Mouse (Mus musculus) MEL (cell line): Measurements from ENCODE around the gene Srsf5. TPM values are rescaled to one million over a fixed set of nuclear protein-coding genes. Genes with fewer than 3 reads are reported as not detected.

ENCODE experiments used
- DNase-seq: peaks from one replicate; pipeline ENCODE4 v3.0.0; 2011; ENCODE audit warnings: low read depth, low spot score
- H3K27ac ChIP-seq: 2 replicates; pipeline ENCODE4 v1.5.1; 2012; ENCODE audit warnings: low read depth, mild to moderate bottlenecking, control low read depth, low read length, moderate library complexity; ENCODE audit not compliant: control insufficient read depth
- H3K27me3 ChIP-seq, 2 experiments: fragments of 150-350 bp in 1 of 2; sonication (generic) in 1 of 2; 2 replicates each; pipeline ENCODE4 v1.6.1; 2012; ENCODE audit warnings: low read length in 2 of 2, mild to moderate bottlenecking in 2 of 2, improper control_type of control experiment in 1 of 2, moderate library complexity in 1 of 2; ENCODE audit not compliant: insufficient read depth in 2 of 2, control insufficient read depth in 1 of 2
- H3K36me3 ChIP-seq, 2 experiments: 2 replicates each; pipeline ENCODE4 v1.6.1; 2012 to 2014; ENCODE audit warnings: low read length in 2 of 2, improper control_type of control experiment in 1 of 2, inconsistent platforms in 1 of 2, mild to moderate bottlenecking in 1 of 2; ENCODE audit not compliant: insufficient read depth in 2 of 2, control insufficient read depth in 1 of 2
- H3K4me1 ChIP-seq, 2 experiments: fragments of 150-350 bp in 1 of 2; sonication (generic) in 1 of 2; 2 replicates each; pipeline ENCODE4 v1.6.1; 2012; ENCODE audit warnings: low read length in 2 of 2, improper control_type of control experiment in 1 of 2, mild to moderate bottlenecking in 1 of 2; ENCODE audit not compliant: insufficient read depth in 2 of 2, control insufficient read depth in 1 of 2
- H3K4me3 ChIP-seq, 2 experiments: fragments of 150-350 bp in 1 of 2; sonication (generic) in 1 of 2; 2 replicates each; pipeline ENCODE4 v1.5.1; 2012; ENCODE audit warnings: low read depth in 2 of 2, low read length in 2 of 2, mild to moderate bottlenecking in 2 of 2, moderate library complexity in 2 of 2, control low read depth in 1 of 2, improper control_type of control experiment in 1 of 2; ENCODE audit not compliant: control insufficient read depth in 1 of 2, insufficient read depth in 1 of 2
- H3K79me2 ChIP-seq: 2 replicates; pipeline ENCODE4 v1.6.1; 2012; ENCODE audit warnings: mild to moderate bottlenecking, low read length, moderate library complexity; ENCODE audit not compliant: control insufficient read depth, poor library complexity, insufficient read depth
- H3K9ac ChIP-seq: 2 replicates; pipeline ENCODE4 v1.6.1; 2012; ENCODE audit warnings: low read depth, mild to moderate bottlenecking, control low read depth, low read length, moderate library complexity; ENCODE audit not compliant: control insufficient read depth, poor library complexity, severe bottlenecking
- H3K9me3 ChIP-seq: fragments of 150-350 bp; sonication (generic); replicated peaks from 2 replicates; pipeline ENCODE4 v1.6.1; 2012; ENCODE audit warnings: mild to moderate bottlenecking, low read length, improper control_type of control experiment, moderate library complexity; ENCODE audit not compliant: insufficient read depth
- CHD2 ChIP-seq: IDR thresholded peaks from 2 replicates; pipeline ENCODE4 v1.6.1; 2011; ENCODE audit warnings: low read length, improper control_type of control experiment
- E2F4 ChIP-seq: IDR thresholded peaks from 2 replicates; pipeline ENCODE4 v1.6.1; 2011; ENCODE audit warnings: low read depth, low read length, improper control_type of control experiment, borderline replicate concordance
- ELF1 ChIP-seq: IDR thresholded peaks from 2 replicates; pipeline ENCODE4 v1.6.1; 2014; ENCODE audit warnings: low read depth, mild to moderate bottlenecking, inconsistent platforms, low read length, improper control_type of control experiment, moderate library complexity
- GABPA ChIP-seq: IDR thresholded peaks from 2 replicates; pipeline ENCODE4 v1.6.1; 2012; ENCODE audit warnings: low read depth, mild to moderate bottlenecking, inconsistent platforms, low read length, improper control_type of control experiment, moderate library complexity
- GATA1 ChIP-seq: IDR thresholded peaks from 2 replicates; pipeline ENCODE4 v1.6.1; 2011; ENCODE audit warnings: low read depth, low read length, improper control_type of control experiment
- KAT2A ChIP-seq: conservative IDR thresholded peaks from 2 replicates; pipeline ENCODE4 v1.6.1; 2012; ENCODE audit warnings: low read depth, low read length, improper control_type of control experiment, inconsistent platforms
- MYB ChIP-seq: IDR thresholded peaks from 2 replicates; pipeline ENCODE4 v1.6.1; 2011; ENCODE audit warnings: mild to moderate bottlenecking, low read depth, low read length, improper control_type of control experiment
- MYC ChIP-seq: IDR thresholded peaks from 2 replicates; pipeline ENCODE4 v1.6.1; 2011; ENCODE audit warnings: low read depth, mild to moderate bottlenecking, low read length, improper control_type of control experiment, moderate library complexity
- NELFE ChIP-seq: IDR thresholded peaks from 2 replicates; pipeline ENCODE4 v1.6.1; 2011; ENCODE audit warnings: low read depth, low read length, improper control_type of control experiment
- POLR2A ChIP-seq, 2 experiments: IDR thresholded peaks; 2 replicates each; pipeline ENCODE4 v1.6.1; 2011 to 2012; ENCODE audit warnings: low read length in 2 of 2, mild to moderate bottlenecking in 2 of 2, control low read depth in 1 of 2, improper control_type of control experiment in 1 of 2, low read depth in 1 of 2, moderate library complexity in 1 of 2; ENCODE audit not compliant: control insufficient read depth in 1 of 2, insufficient read depth in 1 of 2, poor library complexity in 1 of 2
- POLR2AphosphoS5 ChIP-seq: IDR thresholded peaks from 2 replicates; pipeline ENCODE4 v1.6.1; 2012; ENCODE audit warnings: low read depth, borderline replicate concordance, mild to moderate bottlenecking, inconsistent platforms, low read length, moderate library complexity, mixed read lengths
- SIN3A ChIP-seq: IDR thresholded peaks from 2 replicates; pipeline ENCODE4 v1.6.1; 2012; ENCODE audit warnings: low read length, improper control_type of control experiment, inconsistent platforms
- TAL1 ChIP-seq: IDR thresholded peaks from 2 replicates; pipeline ENCODE4 v1.6.1; 2012; ENCODE audit warnings: mild to moderate bottlenecking, inconsistent platforms, low read length, moderate library complexity, mixed read lengths
- USF1 ChIP-seq: IDR thresholded peaks from 2 replicates; pipeline ENCODE4 v1.6.1; 2014; ENCODE audit warnings: low read depth, mild to moderate bottlenecking, inconsistent platforms, low read length, improper control_type of control experiment, moderate library complexity
- USF2 ChIP-seq, 2 experiments: IDR thresholded peaks; 2 replicates each; pipeline ENCODE4 v1.6.1; 2011 to 2012; ENCODE audit warnings: improper control_type of control experiment in 2 of 2, low read length in 2 of 2, borderline replicate concordance in 1 of 2, inconsistent platforms in 1 of 2, low read depth in 1 of 2, mild to moderate bottlenecking in 1 of 2; ENCODE audit not compliant: insufficient read depth in 1 of 2
- ZMIZ1 ChIP-seq: IDR thresholded peaks from 2 replicates; pipeline ENCODE4 v1.6.1; 2012; ENCODE audit warnings: low read depth, mild to moderate bottlenecking, inconsistent platforms, low read length, improper control_type of control experiment, moderate library complexity
- ZNF384 ChIP-seq: IDR thresholded peaks from 2 replicates; pipeline ENCODE4 v1.6.1; 2012; ENCODE audit warnings: low read depth, mild to moderate bottlenecking, inconsistent platforms, low read length, improper control_type of control experiment
- polyA plus RNA-seq, 2 experiments: library from polyadenylated mRNA; stranded (reverse) in 1 of 2; unstranded in 1 of 2; fragments of >175 nt in 1 of 2; fragments of >200 nt in 1 of 2; gene quantifications; 2 replicates each; pipeline versions ENCODE4 v1.2.1 to v1.2.4; 2012; ENCODE audit warnings: low replicate concordance in 2 of 2, low read depth in 1 of 2; ENCODE audit not compliant: insufficient read length in 2 of 2, insufficient read depth in 1 of 2, missing spikeins in 1 of 2
- total RNA-seq: library from RNA; depleted of rRNA; stranded (reverse); fragments of 300-350 nt; gene quantifications from 2 replicates; pipeline ENCODE4 v1.2.3, GENCODE M21; 2012

Gene Srsf5
- total and polyA plus RNA-seq, 3 experiments, result 276 to 460 (median 401) TPM

- Histone ChIP-seq H3K27me3 (peaks cover 11 to 13% of the 10 kb centered on the region in 2 experiments), H3K9ac (no peak overlapping the region), H3K4me1 (no peaks in the 10 kb centered on the region), H3K27ac (no peak overlapping the region), H3K36me3 (no peaks in the 10 kb centered on the region), H3K4me3 (no peak overlapping the region), H3K9me3 (no peaks in the 10 kb centered on the region), H3K79me2 (no peaks in the 10 kb centered on the region)
- no peak for DNase-seq
- TF ChIP-seq TAL1, result no peak
- no peak for TF ChIP-seq USF1
- no peak for TF ChIP-seq MYC
- no peak for TF ChIP-seq ELF1
- TF ChIP-seq SIN3A, result no peak
- no peak for TF ChIP-seq ZMIZ1
These were observed 24.9 kb downstream of the Srsf5 start for GRCm38 (mm10) chr12:80970181-80970705.

GRCm38 (mm10) chr12:80971756-80972155 lies 26.5 kb downstream of the Srsf5 start:
- no peaks in the 10 kb centered on the region for H3K9me3 ChIP-seq
- TF ChIP-seq ZNF384 (no peak), NELFE (no peak), GABPA (no peak), GATA1 (no peak), MYB (no peak), POLR2AphosphoS5 (no peak), USF2 (IDR thresholded peaks at IDR 0.05; ENCODE audit: borderline replicate concordance in 1 of 2, insufficient read depth in 1 of 2, low read depth in 1 of 2, low read length in 2 of 2) (no peak), POLR2A (IDR thresholded peaks at IDR 0.05; ENCODE audit: control insufficient read depth in 1 of 2, insufficient read depth in 1 of 2, low read depth in 1 of 2, low read length in 2 of 2, poor library complexity in 1 of 2) (no peak), E2F4 (no peak), KAT2A (no peak), CHD2 (no peak)
- TF ChIP-seq, all 39 proteins: peak for 0
- Histone ChIP-seq H3K36me3 (no peaks in the 10 kb centered on the region), H3K9ac (no peak overlapping the region), H3K4me1 (no peaks in the 10 kb centered on the region), H3K27me3 (peaks cover 13 to 14% of the 10 kb centered on the region in 2 experiments), H3K79me2 (no peaks in the 10 kb centered on the region), H3K4me3 (no peak overlapping the region), H3K27ac (no peak overlapping the region)
- no peak for DNase-seq
